17 mouse cellular contexts compared by ENCODE assay signal in genomic region chr4:64598465-64598864, GRCm38 (mm10).
DNase-seq lines count a peak whose midpoint lies in the region; ATAC-seq and TF ChIP-seq lines count a peak whose summit lies in the region.
"Had no signal": no experiment of that assay in that cellular context is flagged by ENCODE, and none has a peak within 500 bp of the region (broad histone marks: within the 10 kb centered on the region; RNA-seq: fewer than 3 reads in every experiment).

No protein-coding gene starts in this region.

- H3K9me3 ChIP-seq in forebrain, embryonic 13.5 days (replicated peaks) = no peaks in the 10 kb centered on the region
- no peaks in the 10 kb centered on the region for H3K9me3 ChIP-seq in forebrain, embryonic 10.5 days
- H3K9me3 ChIP-seq in forebrain, embryonic 16.5 days (ENCODE audit: control insufficient read depth, low read length) = no peaks in the 10 kb centered on the region
- H3K9me3 ChIP-seq: limb, embryonic 10.5 days; liver, embryonic 15.5 days; midbrain, embryonic 10.5 days had no signal

- no peaks in the 10 kb centered on the region for H3K4me1 ChIP-seq in forebrain, embryonic 13.5 days
- H3K4me1 ChIP-seq in forebrain, embryonic 10.5 days = no peaks in the 10 kb centered on the region
- no peaks in the 10 kb centered on the region for H3K4me1 ChIP-seq in forebrain, embryonic 16.5 days (replicated peaks; ENCODE audit: control insufficient read depth, insufficient read depth, low read length)
- H3K4me1 ChIP-seq: limb, embryonic 10.5 days; liver, embryonic 15.5 days; midbrain, embryonic 10.5 days had no signal

- H3K36me3 ChIP-seq in forebrain, embryonic 13.5 days (ENCODE audit: poor library complexity, severe bottlenecking) = no peaks in the 10 kb centered on the region
- no peaks in the 10 kb centered on the region for H3K36me3 ChIP-seq in forebrain, embryonic 10.5 days (replicated peaks)
- H3K36me3 ChIP-seq in forebrain, embryonic 16.5 days (ENCODE audit: control insufficient read depth, insufficient read depth) = no peaks in the 10 kb centered on the region
- H3K36me3 ChIP-seq: limb, embryonic 10.5 days; liver, embryonic 15.5 days; midbrain, embryonic 10.5 days had no signal

- no peak overlapping the region for H3K9ac ChIP-seq in forebrain, embryonic 13.5 days
- H3K9ac ChIP-seq in forebrain, embryonic 16.5 days (replicated peaks; ENCODE audit: low read depth, low read length) = no peak overlapping the region
- H3K9ac ChIP-seq: liver, embryonic 15.5 days had no signal

- peak; percentile 88; the same call in 1 of the 2 replicates for ATAC-seq in forebrain, embryonic 13.5 days
- peak; percentile 96 for ATAC-seq in forebrain, embryonic 16.5 days
- ATAC-seq: hindbrain, postnatal 0 days had no signal

- DNase-seq in forebrain, embryonic 10.5 days (ENCODE audit: extremely low spot score, low spot score) = no peak
- DNase-seq in left cerebral cortex, adult 9 months (ENCODE audit: low spot score in 2 of 2) = peak; percentile 24 to 33
- DNase-seq in left cerebral cortex, adult 2 months (ENCODE audit: extremely low spot score in 1 of 2, low spot score in 2 of 2) = no peak
- DNase-seq in right cerebral cortex, adult 2 months (ENCODE audit: low spot score in 2 of 2) = peak; percentile 3 to 4
- DNase-seq in gastrocnemius, adult 2 months = no peak
- no peak for DNase-seq in retina, embryonic 14.5 days (ENCODE audit: low spot score)
- DNase-seq: adrenal gland, postnatal 10 days; heart, adult 11 months; heart, postnatal 14 days; kidney, postnatal 10 days; thymus, adult 18-20 months had no signal

- intact Hi-C loops in left cerebral cortex, adult 2 months (cut with DNase I) = no loop called here
- intact Hi-C loops in gastrocnemius, adult 2 months (cut with DNase I) = no loop called here

- no peak overlapping the region for H3K4me2 ChIP-seq in forebrain, embryonic 13.5 days
- H3K4me2 ChIP-seq in forebrain, embryonic 16.5 days (ENCODE audit: low read length) = no peak overlapping the region
- H3K4me2 ChIP-seq: liver, embryonic 15.5 days had no signal

- no peak overlapping the region for H3K4me3 ChIP-seq in forebrain, embryonic 13.5 days
- no peak overlapping the region for H3K4me3 ChIP-seq in forebrain, embryonic 10.5 days
- no peak overlapping the region for H3K4me3 ChIP-seq in left cerebral cortex, adult 2 months
- no peak overlapping the region for H3K4me3 ChIP-seq in forebrain, embryonic 16.5 days (replicated peaks; ENCODE audit: low read length)
- no peak overlapping the region for H3K4me3 ChIP-seq in gastrocnemius, adult 2 months
- H3K4me3 ChIP-seq: limb, embryonic 10.5 days; liver, embryonic 15.5 days; midbrain, embryonic 10.5 days had no signal

- H3K27me3 ChIP-seq in forebrain, embryonic 13.5 days = no peaks in the 10 kb centered on the region
- no peaks in the 10 kb centered on the region for H3K27me3 ChIP-seq in forebrain, embryonic 10.5 days (ENCODE audit: poor library complexity, severe bottlenecking)
- peaks cover 7% of the 10 kb centered on the region; the same call in 1 of the 2 replicates for H3K27me3 ChIP-seq in forebrain, embryonic 16.5 days (replicated peaks; ENCODE audit: control insufficient read depth, insufficient read depth, low read length)
- H3K27me3 ChIP-seq: liver, embryonic 15.5 days had no signal

- no peak for TF ChIP-seq CTCF in left cerebral cortex, adult 2 months (IDR thresholded peaks at IDR 0.05)
- TF ChIP-seq CTCF in gastrocnemius, adult 2 months (IDR thresholded peaks at IDR 0.05) = no peak

- H3K27ac ChIP-seq in forebrain, embryonic 13.5 days = no peak overlapping the region
- H3K27ac ChIP-seq in forebrain, embryonic 10.5 days = no peak overlapping the region
- H3K27ac ChIP-seq in left cerebral cortex, adult 2 months = no peak overlapping the region
- no peak overlapping the region for H3K27ac ChIP-seq in forebrain, embryonic 16.5 days (ENCODE audit: low read length)
- no peak overlapping the region for H3K27ac ChIP-seq in gastrocnemius, adult 2 months
- H3K27ac ChIP-seq: hindbrain, postnatal 0 days; limb, embryonic 10.5 days; liver, embryonic 15.5 days; midbrain, embryonic 10.5 days had no signal

Comparison
In these comparisons a context has a peak if more than half of its experiments do, and no peak if none do; other contexts are left out.
1. DNase-seq: peak in left cerebral cortex, adult 9 months (2 of 2) and right cerebral cortex, adult 2 months (2 of 2); none in forebrain, embryonic 10.5 days (single experiment), left cerebral cortex, adult 2 months (0 of 2), gastrocnemius, adult 2 months (single experiment) and retina, embryonic 14.5 days (single experiment).